Mouse (Mus musculus) brain, embryonic 14.5 days (tissue): ENCODE results near the gene Pbxip1.

Experiments
- CTCF ChIP-seq: fragments of 200-500 bp; IDR thresholded peaks from 2 replicates; pipeline ENCODE4 v1.5.1; 2012; ENCODE audit warnings: inconsistent platforms, mild to moderate bottlenecking, moderate library complexity, borderline replicate concordance; ENCODE audit not compliant: insufficient read depth, insufficient read length; ENCODE audit errors: extremely low read depth
- POLR2A ChIP-seq: fragments of 200-500 bp; IDR thresholded peaks from 2 replicates; pipeline ENCODE4 v1.6.1; 2012; ENCODE audit warnings: mild to moderate bottlenecking, inconsistent platforms, borderline replicate concordance; ENCODE audit not compliant: poor library complexity, insufficient read depth, insufficient read length, severe bottlenecking; ENCODE audit errors: extremely low read depth

DNA sequence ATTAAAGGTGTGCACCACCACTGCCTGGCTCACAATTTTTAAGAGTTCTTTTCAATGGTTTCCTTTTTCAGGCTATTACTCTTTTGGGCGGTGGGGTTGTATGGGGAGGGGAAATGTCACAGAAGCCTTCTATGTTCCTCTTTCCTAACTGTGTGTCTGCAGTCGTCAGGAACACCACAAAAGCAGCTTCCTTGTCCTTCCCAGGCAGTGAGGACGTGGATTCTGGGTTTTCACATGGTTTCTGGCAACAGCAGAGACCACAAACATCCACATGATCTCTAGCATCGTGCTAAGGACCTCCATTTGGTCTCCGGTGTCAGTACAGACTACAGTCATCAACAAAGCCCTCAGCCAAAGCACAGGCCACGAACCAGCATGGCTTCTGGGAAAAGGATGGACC, 37.3 kb downstream of the Pbxip1 start:
- no peak for TF ChIP-seq CTCF
- TF ChIP-seq POLR2A, result no peak
